Mouse (Mus musculus) small intestine, adult 2 months (tissue): ENCODE data around the gene Bbs2.

Source experiments
- CTCF ChIP-seq: fragments of 200-500 bp; IDR thresholded peaks from 2 replicates; pipeline ENCODE4 v1.5.1; 2012; ENCODE audit warnings: low read depth, mild to moderate bottlenecking, control low read depth, inconsistent platforms, low read length, moderate library complexity, mixed read lengths; ENCODE audit not compliant: insufficient replicate concordance, insufficient read length; ENCODE audit errors: extremely low read depth
- POLR2A ChIP-seq: fragments of 200-500 bp; IDR thresholded peaks from 2 replicates; pipeline ENCODE4 v1.6.1; 2012; ENCODE audit warnings: low read depth, mild to moderate bottlenecking, control low read depth, inconsistent platforms, low read length, moderate library complexity

DNA sequence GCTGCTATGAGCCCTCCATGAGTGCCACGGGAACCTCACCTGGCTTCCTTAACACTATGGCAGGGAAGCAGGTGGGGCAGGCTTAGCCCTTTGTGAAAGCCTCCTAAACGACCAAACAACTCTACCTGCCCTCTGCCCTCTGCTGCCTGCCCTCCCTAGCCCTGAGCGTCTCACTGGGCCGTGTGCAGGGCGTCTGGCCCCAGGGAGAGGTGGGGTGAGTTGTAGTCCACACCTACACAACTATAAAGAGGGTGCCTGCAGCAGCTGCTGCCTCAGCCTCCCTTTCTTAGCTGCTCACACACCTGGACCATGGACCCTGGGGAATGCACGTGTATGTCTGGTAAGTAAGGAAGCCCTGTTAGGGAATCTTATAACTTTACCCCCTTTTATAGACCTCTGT lies 38.2 kb upstream of the Bbs2 start, which contains the start of gene Mt4:
- no peak for TF ChIP-seq POLR2A
- TF ChIP-seq CTCF: no peak
